Mouse (Mus musculus): ENCODE measurements around the gene Lypd5.

Gene Lypd5

GRCm38 (mm10) chr7:24361001-24361400 is 12.0 kb downstream of the Lypd5 start:
- DNase-seq, result no peak

DNA sequence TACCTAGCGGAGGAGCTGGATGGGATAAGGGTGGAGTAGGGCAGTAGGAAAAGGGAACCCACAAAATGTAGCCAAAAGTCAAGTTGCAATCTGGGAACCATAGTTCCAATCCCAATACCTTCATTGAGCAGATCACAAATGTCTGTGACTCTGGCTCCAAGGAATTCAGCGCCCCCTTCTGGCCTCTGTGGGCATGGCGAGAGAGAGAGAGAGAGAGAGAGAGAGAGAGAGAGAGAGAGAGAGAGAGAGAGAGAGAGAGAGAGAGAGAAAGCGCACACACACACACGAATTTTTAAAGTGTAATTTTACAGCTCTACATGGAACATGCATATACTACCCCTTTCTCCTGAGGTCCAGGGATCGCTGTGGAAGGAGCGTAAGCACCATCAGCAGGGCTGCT is 14.2 kb downstream of the Lypd5 start:
- DNase-seq, result peak; percentile 47

GRCm38 (mm10) chr7:24364827-24365226 is 15.8 kb downstream of the Lypd5 start:
- peak; percentile 91 for DNase-seq

- no peak for DNase-seq
Measured at GRCm38 (mm10) chr7:24365258-24366014, 16.4 kb downstream of the Lypd5 start.

DNA sequence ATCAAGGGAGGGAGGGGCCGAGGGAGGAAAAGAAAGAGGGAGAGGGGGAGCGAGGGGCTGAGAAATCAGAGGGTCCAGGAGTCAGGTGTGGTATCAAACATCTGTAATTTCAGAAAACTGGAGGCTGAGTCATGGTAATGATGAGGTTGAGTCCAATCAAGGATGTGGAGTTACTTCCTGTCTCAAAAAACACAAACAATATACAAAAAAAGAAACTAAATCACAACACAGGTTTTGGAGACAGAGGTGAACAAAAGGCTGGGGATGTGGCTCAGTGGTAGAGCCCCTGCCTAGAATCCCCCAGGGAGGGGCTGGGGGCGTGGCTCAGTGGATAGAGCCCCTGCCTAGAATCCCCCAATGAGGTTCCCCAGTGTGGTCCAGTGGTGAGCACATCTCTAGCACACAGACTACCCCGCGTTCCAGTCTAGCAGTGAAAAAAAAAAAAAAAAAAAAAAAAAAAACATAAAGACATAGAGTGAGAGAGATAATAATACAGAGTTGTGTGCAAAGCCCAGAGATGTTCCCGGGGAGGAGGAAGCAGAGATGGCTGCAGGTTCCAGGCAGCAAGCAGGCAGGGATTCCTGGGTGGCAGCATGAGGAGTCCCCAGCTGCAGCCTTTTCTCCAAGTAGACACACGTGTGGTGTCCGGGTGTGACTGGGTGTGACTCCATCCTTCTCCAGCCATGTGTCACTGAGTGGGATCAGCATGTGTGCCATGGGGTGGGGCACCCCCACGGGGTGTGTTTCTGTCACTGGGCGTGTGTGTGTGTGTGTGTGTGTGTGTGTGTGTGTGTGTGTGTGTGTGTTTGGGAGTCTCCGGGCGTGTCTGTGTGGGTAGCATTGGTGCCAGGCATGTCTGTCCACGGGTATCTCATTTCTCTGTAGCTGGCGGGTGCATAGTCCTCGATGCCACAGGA is 18.0 kb downstream of the Lypd5 start:
- no peak for DNase-seq

DNA sequence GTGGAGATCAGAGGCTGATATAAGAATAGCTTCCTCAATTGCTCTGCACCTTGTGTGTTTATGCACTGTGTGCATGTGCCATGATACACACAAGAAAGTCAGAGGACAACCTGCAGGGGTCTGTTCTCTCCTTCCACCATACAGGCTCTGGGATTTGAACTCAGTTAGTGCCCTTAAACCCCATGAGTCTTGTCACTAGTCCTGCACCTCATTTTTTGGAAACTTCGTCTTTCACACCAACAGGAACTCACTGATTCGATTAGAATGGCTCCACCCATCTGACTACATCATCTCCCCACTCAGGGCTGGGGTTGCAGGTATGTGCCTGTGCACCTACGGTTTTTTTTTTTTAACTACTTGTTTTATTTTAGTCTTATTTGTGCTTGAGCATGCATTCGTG is 19.2 kb downstream of the Lypd5 start:
- no peak for DNase-seq

- no peak for DNase-seq
Measured at GRCm38 (mm10) chr7:24368946-24369345, 19.9 kb downstream of the Lypd5 start.

- no peak for DNase-seq
Measured at GRCm38 (mm10) chr7:24369731-24370541, 20.9 kb downstream of the Lypd5 start, which contains the start of gene Kcnn4. Kcnn4 (plus strand) TSS chr7:24370263.

GRCm38 (mm10) chr7:24371012-24371808 is 22.2 kb downstream of the Lypd5 start:
- DNase-seq, result no peak

- no peak for DNase-seq
Measured at GRCm38 (mm10) chr7:24371809-24372145, 22.8 kb downstream of the Lypd5 start.

- DNase-seq, result peak; percentile 80
Measured at GRCm38 (mm10) chr7:24372300-24372699, 23.3 kb downstream of the Lypd5 start.

- DNase-seq, result no peak
Measured at GRCm38 (mm10) chr7:24372786-24373185, 23.8 kb downstream of the Lypd5 start.

GRCm38 (mm10) chr7:24373538-24374379 is 24.8 kb downstream of the Lypd5 start:
- peak; percentile 68 for DNase-seq

DNA sequence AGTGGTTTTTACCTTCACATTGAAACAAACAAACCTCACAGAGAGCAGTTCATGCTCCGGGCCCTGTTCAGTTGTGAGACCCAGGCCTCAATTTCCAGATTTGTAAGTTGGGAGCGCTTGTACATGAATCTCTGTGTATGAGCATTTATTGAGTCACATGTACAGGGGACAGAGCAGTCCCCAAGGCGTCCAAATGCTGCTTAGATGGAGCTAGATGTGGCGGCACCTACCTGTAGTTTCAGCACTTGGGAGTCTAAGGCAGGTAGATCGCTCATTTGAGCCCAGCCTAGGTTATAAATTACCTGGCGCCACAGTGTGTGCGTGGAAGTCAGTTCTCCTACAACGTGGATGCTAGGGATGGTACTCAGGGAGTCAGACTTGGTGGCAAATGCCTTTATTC is 27.5 kb downstream of the Lypd5 start:
- no peak for DNase-seq

DNA sequence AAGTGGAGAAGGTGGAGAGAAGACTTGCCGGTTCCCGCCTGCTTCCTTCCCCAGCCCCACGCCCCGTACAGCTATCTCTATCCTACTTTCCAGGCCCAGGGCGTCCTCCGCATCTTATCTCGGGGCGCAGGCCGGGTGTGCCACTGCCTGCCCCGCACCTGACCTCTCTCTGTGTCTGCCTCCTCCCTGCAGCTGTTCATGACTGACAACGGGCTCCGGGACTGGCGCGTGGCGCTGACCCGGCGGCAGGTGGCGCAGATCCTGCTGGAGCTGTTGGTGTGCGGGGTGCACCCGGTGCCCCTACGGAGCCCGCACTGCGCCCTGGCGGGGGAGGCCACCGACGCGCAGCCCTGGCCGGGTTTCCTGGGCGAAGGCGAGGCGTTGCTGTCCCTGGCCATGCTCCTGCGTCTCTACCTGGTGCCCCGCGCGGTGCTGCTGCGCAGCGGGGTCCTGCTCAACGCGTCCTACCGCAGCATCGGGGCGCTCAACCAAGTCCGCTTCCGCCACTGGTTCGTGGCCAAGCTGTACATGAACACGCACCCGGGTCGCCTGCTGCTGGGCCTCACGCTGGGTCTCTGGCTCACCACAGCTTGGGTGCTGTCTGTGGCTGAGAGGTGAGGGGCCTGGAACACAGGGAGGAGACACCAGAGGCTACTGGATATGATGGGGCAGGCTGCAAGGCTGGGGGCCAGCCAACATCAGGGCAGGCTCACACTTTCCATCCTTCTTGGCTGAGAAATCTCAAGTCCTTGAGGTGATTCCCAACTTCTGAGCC is 28.3 kb downstream of the Lypd5 start:
- DNase-seq, result peak; percentile 66

- no peak for DNase-seq
Measured at GRCm38 (mm10) chr7:24378049-24378701, 29.2 kb downstream of the Lypd5 start.

DNA sequence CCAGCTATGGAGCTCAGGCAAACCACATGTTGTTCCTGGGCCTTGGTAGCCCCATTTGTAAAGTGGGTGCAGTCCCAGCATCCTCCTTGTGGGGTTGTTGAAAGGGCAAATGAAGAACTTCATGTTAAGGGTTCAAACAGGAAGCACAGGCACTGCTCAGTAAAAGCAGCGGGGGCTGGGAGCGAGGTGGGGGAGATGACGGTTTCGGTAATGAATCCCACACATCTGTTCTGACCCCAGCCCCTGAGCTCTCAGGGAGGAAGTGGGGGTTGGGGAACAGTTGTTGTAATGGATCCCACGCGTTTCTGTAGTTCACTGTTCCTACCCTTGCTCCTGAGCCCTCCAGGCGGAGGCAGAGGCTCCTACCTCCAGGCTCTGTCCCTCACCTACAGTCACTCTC is 30.9 kb downstream of the Lypd5 start:
- DNase-seq, result no peak

DNA sequence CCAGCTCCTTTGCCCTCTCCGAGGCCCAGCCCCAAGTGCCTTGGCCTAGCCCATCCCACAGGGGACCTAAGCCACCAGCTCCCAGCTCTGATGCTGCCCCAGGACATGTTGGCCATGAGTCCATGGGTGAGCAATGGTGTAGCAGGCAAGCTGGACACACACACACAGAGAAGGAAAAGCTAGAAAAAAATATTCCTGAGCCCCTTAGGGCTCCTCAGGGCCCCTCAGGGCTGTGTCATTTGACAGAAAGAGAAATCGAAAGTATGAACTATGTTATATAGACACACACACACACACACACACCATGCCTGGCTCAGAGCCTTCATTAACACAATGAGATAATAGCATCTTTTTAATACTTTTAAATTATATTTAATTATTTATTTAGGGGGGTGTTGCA is 31.4 kb downstream of the Lypd5 start:
- no peak for DNase-seq

- no peak for DNase-seq
Measured at GRCm38 (mm10) chr7:24382730-24383372, 33.9 kb downstream of the Lypd5 start.

Data from lung, postnatal 36 days (tissue).